Mouse (Mus musculus): ENCODE results near the gene Maml3.

DNA sequence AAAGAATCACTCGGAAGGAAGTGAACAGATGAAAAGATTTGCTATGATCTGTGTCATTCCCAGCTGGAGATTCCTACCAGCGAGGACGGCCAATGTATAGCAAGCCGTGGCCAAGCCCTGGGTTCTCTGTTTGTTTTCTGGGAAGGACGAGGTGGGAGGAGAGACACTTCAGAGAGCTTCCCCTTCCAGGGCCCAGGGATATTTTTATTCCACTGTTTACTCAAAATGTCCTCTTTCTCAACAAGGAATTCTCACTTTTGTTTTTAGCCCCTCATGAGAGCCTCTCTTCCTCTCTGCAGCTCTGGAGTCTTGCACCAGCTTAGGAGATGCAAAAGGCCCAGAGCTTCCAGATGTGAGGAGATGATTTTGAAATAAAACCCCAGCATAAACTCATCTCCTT lies 236.0 kb downstream of the Maml3 start:
- TF ChIP-seq POLR2A (IDR thresholded peaks at IDR 0.05; ENCODE audit: borderline replicate concordance, low read depth, low read length) = no peak
- TF ChIP-seq CTCF (IDR thresholded peaks at IDR 0.05; ENCODE audit: low read depth, low read length) = no peak
